Comparison of ENCODE assay signal across 34 mouse cellular contexts in the genomic region with DNA sequence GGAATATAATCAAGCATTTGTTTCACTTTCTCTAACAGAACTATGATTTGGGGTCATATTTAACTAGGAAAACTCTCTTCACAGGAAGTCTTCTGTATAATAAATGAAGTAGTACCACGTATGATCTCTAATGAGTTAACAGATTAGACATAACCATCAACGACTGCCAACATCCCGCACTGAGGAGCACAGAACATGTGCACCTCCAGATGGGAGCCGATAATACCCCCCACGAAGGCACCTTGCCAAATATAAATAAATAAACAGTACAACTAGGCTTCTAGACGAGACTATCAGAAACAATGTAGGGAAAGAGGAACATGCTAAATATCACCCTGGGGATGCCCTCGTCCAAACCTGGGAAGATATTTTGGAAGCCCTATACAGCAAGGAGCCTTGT.
DNase-seq lines count a peak whose midpoint lies in the region; ATAC-seq and TF ChIP-seq lines count a peak whose summit lies in the region.
"Had no signal": no experiment of that assay in that cellular context is flagged by ENCODE, and none has a peak within 500 bp of the region (broad histone marks: within the 10 kb centered on the region; RNA-seq: fewer than 3 reads in every experiment).

No protein-coding gene starts in this region.

- no peaks in the 10 kb centered on the region for H3K27me3 ChIP-seq in forebrain, postnatal 0 days (ENCODE audit: insufficient read depth, low read length)
- no peaks in the 10 kb centered on the region for H3K27me3 ChIP-seq in hindbrain, embryonic 11.5 days (ENCODE audit: control insufficient read depth, insufficient read depth, low read length)
- H3K27me3 ChIP-seq: embryonic facial prominence, embryonic 15.5 days; heart, embryonic 15.5 days; hindbrain, embryonic 12.5 days; intestine, embryonic 15.5 days; limb, embryonic 13.5 days; liver, embryonic 12.5 days; megakaryocyte, embryonic 14.5 days; midbrain, embryonic 13.5 days; neural tube, embryonic 13.5 days; Patski; stomach, embryonic 15.5 days had no signal

- H3K4me1 ChIP-seq in forebrain, postnatal 0 days (ENCODE audit: insufficient read depth): no peaks in the 10 kb centered on the region
- no peaks in the 10 kb centered on the region for H3K4me1 ChIP-seq in hindbrain, embryonic 11.5 days (replicated peaks; ENCODE audit: control insufficient read depth, insufficient read depth, low read length)
- H3K4me1 ChIP-seq: embryonic facial prominence, embryonic 10.5 days; embryonic facial prominence, embryonic 15.5 days; heart, embryonic 10.5 days; heart, embryonic 15.5 days; hindbrain, embryonic 12.5 days; intestine, embryonic 15.5 days; limb, embryonic 13.5 days; liver, embryonic 12.5 days; midbrain, embryonic 13.5 days; neural tube, embryonic 13.5 days; stomach, embryonic 15.5 days had no signal

- no peak; the same call in 1 of the 2 replicates for ATAC-seq in forebrain, postnatal 0 days
- no peak for ATAC-seq in hindbrain, embryonic 11.5 days (ENCODE audit: low FRiP score)
- ATAC-seq: hindbrain, postnatal 0 days; intestine, embryonic 15.5 days; liver, embryonic 12.5 days; liver, postnatal 0 days; midbrain, embryonic 13.5 days; Patski had no signal

- DNase-seq in cerebellum, postnatal 14 days: peak; percentile 9 to 28
- no peak for DNase-seq in cerebellum, adult 9-10 months
- peak; percentile 10 to 22 for DNase-seq in layer of hippocampus, adult 8-10 months (ENCODE audit: low spot score in 2 of 2)
- DNase-seq in layer of hippocampus, postnatal 10 days (ENCODE audit: low spot score in 2 of 2): no peak
- DNase-seq in forebrain, postnatal 0 days: peak; percentile 29
- DNase-seq in hindbrain, embryonic 11.5 days (ENCODE audit: low spot score): no peak
- DNase-seq in yolk sac, embryonic 10.5 days (ENCODE audit: low spot score): no peak
- DNase-seq: adrenal gland, postnatal 10 days; cerebellum, adult 11 months; cerebellum, postnatal 25 days; gastrocnemius, postnatal 25 days; heart, adult 11 months; kidney, adult 8-10 months; kidney, postnatal 4 days; liver, postnatal 0 days; lung, postnatal 36 days; thymus, postnatal 14 days had no signal

- TF ChIP-seq CTCF in forebrain, postnatal 0 days (IDR thresholded peaks at IDR 0.05; ENCODE audit: low read depth): no peak

- no peak overlapping the region for H3K4me2 ChIP-seq in forebrain, postnatal 0 days (ENCODE audit: low read depth)
- H3K4me2 ChIP-seq in hindbrain, embryonic 11.5 days (replicated peaks; ENCODE audit: low read depth, low read length): no peak overlapping the region
- H3K4me2 ChIP-seq: embryonic facial prominence, embryonic 15.5 days; heart, embryonic 15.5 days; hindbrain, embryonic 12.5 days; intestine, embryonic 15.5 days; limb, embryonic 13.5 days; liver, embryonic 12.5 days; midbrain, embryonic 13.5 days; neural tube, embryonic 13.5 days; stomach, embryonic 15.5 days had no signal

- H3K9ac ChIP-seq in forebrain, postnatal 0 days: no peak overlapping the region
- no peak overlapping the region for H3K9ac ChIP-seq in hindbrain, embryonic 11.5 days (ENCODE audit: low read depth, low read length)
- H3K9ac ChIP-seq: embryonic facial prominence, embryonic 15.5 days; heart, embryonic 15.5 days; hindbrain, embryonic 12.5 days; intestine, embryonic 15.5 days; limb, embryonic 13.5 days; liver, embryonic 12.5 days; liver, postnatal 0 days; midbrain, embryonic 13.5 days; neural tube, embryonic 13.5 days; stomach, embryonic 15.5 days had no signal

- no peaks in the 10 kb centered on the region for H3K36me3 ChIP-seq in forebrain, postnatal 0 days (ENCODE audit: insufficient read depth)
- H3K36me3 ChIP-seq in hindbrain, embryonic 11.5 days (ENCODE audit: control insufficient read depth, insufficient read depth, low read length): no peaks in the 10 kb centered on the region
- H3K36me3 ChIP-seq: embryonic facial prominence, embryonic 10.5 days; embryonic facial prominence, embryonic 15.5 days; G1E; heart, embryonic 10.5 days; heart, embryonic 15.5 days; hindbrain, embryonic 12.5 days; intestine, embryonic 15.5 days; limb, embryonic 13.5 days; liver, embryonic 12.5 days; midbrain, embryonic 13.5 days; neural tube, embryonic 13.5 days; stomach, embryonic 15.5 days had no signal

- WGBS in forebrain, postnatal 0 days: 44% methylated on average over 7 of the region's 7 CpGs
- 83% methylated on average over 7 of the region's 7 CpGs for WGBS in hindbrain, embryonic 11.5 days

- H3K4me3 ChIP-seq in forebrain, postnatal 0 days (ENCODE audit: low read depth, low read length): no peak overlapping the region
- no peak overlapping the region for H3K4me3 ChIP-seq in hindbrain, embryonic 11.5 days (ENCODE audit: low read depth, low read length)
- H3K4me3 ChIP-seq: embryonic facial prominence, embryonic 10.5 days; embryonic facial prominence, embryonic 15.5 days; heart, embryonic 10.5 days; heart, embryonic 15.5 days; hindbrain, embryonic 12.5 days; intestine, embryonic 15.5 days; left cerebral cortex, adult 2 months; limb, embryonic 13.5 days; liver, embryonic 12.5 days; megakaryocyte, embryonic 14.5 days; midbrain, embryonic 13.5 days; neural tube, embryonic 13.5 days; stomach, embryonic 15.5 days had no signal

- no peak overlapping the region for H3K27ac ChIP-seq in forebrain, postnatal 0 days (ENCODE audit: low read depth, low read length)
- H3K27ac ChIP-seq in hindbrain, embryonic 11.5 days (ENCODE audit: low read depth, low read length): no peak overlapping the region
- H3K27ac ChIP-seq: embryonic facial prominence, embryonic 10.5 days; embryonic facial prominence, embryonic 15.5 days; heart, embryonic 10.5 days; heart, embryonic 15.5 days; hindbrain, embryonic 12.5 days; hindbrain, postnatal 0 days; intestine, embryonic 15.5 days; kidney, postnatal 0 days; left cerebral cortex, adult 2 months; limb, embryonic 13.5 days; liver, embryonic 12.5 days; midbrain, embryonic 13.5 days; neural tube, embryonic 13.5 days; stomach, embryonic 15.5 days had no signal

- H3K9me3 ChIP-seq in forebrain, postnatal 0 days (ENCODE audit: low read length): no peaks in the 10 kb centered on the region
- H3K9me3 ChIP-seq in hindbrain, embryonic 11.5 days (ENCODE audit: control insufficient read depth, low read length): no peaks in the 10 kb centered on the region
- H3K9me3 ChIP-seq: embryonic facial prominence, embryonic 10.5 days; embryonic facial prominence, embryonic 15.5 days; G1E; heart, embryonic 10.5 days; heart, embryonic 15.5 days; hindbrain, embryonic 12.5 days; intestine, embryonic 15.5 days; limb, embryonic 13.5 days; liver, embryonic 12.5 days; megakaryocyte, embryonic 14.5 days; midbrain, embryonic 13.5 days; neural tube, embryonic 13.5 days; stomach, embryonic 15.5 days had no signal

Comparison
In these comparisons a context has a peak if more than half of its experiments do, and no peak if none do; other contexts are left out.
1. DNase-seq: peak in cerebellum, postnatal 14 days (2 of 2), layer of hippocampus, adult 8-10 months (2 of 2) and forebrain, postnatal 0 days (single experiment); none in cerebellum, adult 9-10 months (single experiment), layer of hippocampus, postnatal 10 days (0 of 2), hindbrain, embryonic 11.5 days (single experiment) and yolk sac, embryonic 10.5 days (single experiment).